Mouse (Mus musculus): ENCODE results near the gene Exosc5.

- TF ChIP-seq POLR2A (IDR thresholded peaks at IDR 0.05; ENCODE audit: low read depth, low read length) (no peak), ZC3H11A (IDR thresholded peaks at IDR 0.05; ENCODE audit: low read depth, low read length) (no peak), USF2 (conservative IDR thresholded peaks at IDR 0.05; ENCODE audit: low read depth, low read length) (no peak), EP300 (IDR thresholded peaks at IDR 0.05; ENCODE audit: low read length) (no peak), CTCF (conservative IDR thresholded peaks at IDR 0.05 in 1 of 2, IDR thresholded peaks at IDR 0.05 in 1 of 2; ENCODE audit: low read depth in 2 of 2, low read length in 2 of 2) (no peak)
These were observed 15.3 kb downstream of the Exosc5 start for GRCm38 (mm10) chr7:25674297-25674696.
